Mouse (Mus musculus) liver, embryonic 14.5 days (tissue): ENCODE measurements around the gene Nfia.

Source experiments
- CTCF ChIP-seq: IDR thresholded peaks from 2 replicates; pipeline ENCODE4 v1.5.1; 2016; ENCODE audit warnings: antibody characterized with exemption, low read depth, control low read depth
- EP300 ChIP-seq: IDR thresholded peaks from 2 replicates; pipeline ENCODE4 v1.6.1; 2016; ENCODE audit warnings: antibody characterized with exemption, low read depth

DNA sequence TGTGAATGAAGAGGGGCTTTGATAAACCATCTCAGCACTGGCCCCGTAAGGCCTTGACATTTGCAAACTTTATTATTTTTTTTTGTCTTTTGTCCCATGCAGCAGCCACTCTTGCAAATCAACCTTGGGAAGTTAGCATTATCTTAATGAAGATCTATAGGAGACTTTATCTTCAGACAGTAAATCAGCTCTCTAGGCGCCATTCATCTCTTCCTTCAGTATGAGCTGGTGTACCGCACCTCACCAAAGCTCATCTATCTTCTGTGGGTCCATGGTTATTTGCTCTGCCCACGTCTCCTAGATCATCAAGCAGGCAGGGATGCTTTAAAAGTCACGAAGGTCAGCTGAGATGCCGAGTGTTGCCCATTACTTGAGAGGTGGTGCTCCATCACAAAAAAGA, 89.8 kb downstream of the Nfia start:
- TF ChIP-seq CTCF (no peak), EP300 (no peak)
